Mouse (Mus musculus): ENCODE results near the gene St8sia1. TPM values are rescaled to one million over a fixed set of nuclear protein-coding genes. Genes with fewer than 3 reads are reported as not detected.

St8sia1 gene
- polyA plus RNA-seq, 1 experiment from 2014 or later: 0.07 TPM

GRCm38 (mm10) chr6:142962476-142962875, 1.8 kb downstream of the St8sia1 start:
- Histone ChIP-seq H3K36me3 (ENCODE audit: insufficient read depth) (no peaks in the 10 kb centered on the region), H3K4me1 (ENCODE audit: insufficient read depth) (no peaks in the 10 kb centered on the region), H3K27ac (ENCODE audit: low read depth) (no peak overlapping the region), H3K27me3 (ENCODE audit: insufficient read depth, low read length) (peaks cover 18% of the 10 kb centered on the region; the same call in 1 of the 2 replicates), H3K9me3 (ENCODE audit: low read depth, low read length) (no peaks in the 10 kb centered on the region), H3K9ac (no peak overlapping the region), H3K4me3 (ENCODE audit: low read depth, low read length) (no peak overlapping the region), H3K4me2 (no peak overlapping the region)
- TF ChIP-seq CTCF (IDR thresholded peaks at IDR 0.05; ENCODE audit: low read depth): no peak
- DNase-seq: no peak
- ATAC-seq (ENCODE audit: insufficient read depth): no peak
- WGBS: 72% methylated on average over 10 of the region's 10 CpGs

- ATAC-seq (ENCODE audit: insufficient read depth) (no peak), DNase-seq (no peak)
- Histone ChIP-seq H3K4me3 (ENCODE audit: low read depth, low read length) (no peak overlapping the region), H3K27ac (ENCODE audit: low read depth) (no peak overlapping the region), H3K36me3 (ENCODE audit: insufficient read depth) (no peaks in the 10 kb centered on the region), H3K9ac (no peak overlapping the region), H3K4me1 (ENCODE audit: insufficient read depth) (no peaks in the 10 kb centered on the region), H3K27me3 (ENCODE audit: insufficient read depth, low read length) (peaks cover 18% of the 10 kb centered on the region; the same call in 1 of the 2 replicates), H3K9me3 (ENCODE audit: low read depth, low read length) (no peaks in the 10 kb centered on the region), H3K4me2 (no peak overlapping the region)
- TF ChIP-seq CTCF (IDR thresholded peaks at IDR 0.05; ENCODE audit: low read depth): no peak
- WGBS: 70% methylated on average over 9 of the region's 9 CpGs
These were observed 2.4 kb downstream of the St8sia1 start for GRCm38 (mm10) chr6:142961721-142962455.

- H3K27me3 ChIP-seq (ENCODE audit: insufficient read depth, low read length): no peaks in the 10 kb centered on the region
- no peaks in the 10 kb centered on the region for H3K36me3 ChIP-seq (ENCODE audit: insufficient read depth)
- no peak overlapping the region for H3K4me2 ChIP-seq
- no peaks in the 10 kb centered on the region for H3K9me3 ChIP-seq (ENCODE audit: low read depth, low read length)
- H3K9ac ChIP-seq: no peak overlapping the region
- 86% methylated on average over 4 of the region's 4 CpGs for WGBS
- no peak for TF ChIP-seq CTCF (IDR thresholded peaks at IDR 0.05; ENCODE audit: low read depth)
- DNase-seq (no peak), ATAC-seq (ENCODE audit: insufficient read depth) (no peak)
- no peak overlapping the region for H3K27ac ChIP-seq (ENCODE audit: low read depth)
- H3K4me1 ChIP-seq (ENCODE audit: insufficient read depth): no peaks in the 10 kb centered on the region
- no peak overlapping the region for H3K4me3 ChIP-seq (ENCODE audit: low read depth, low read length)
These were observed 7.7 kb downstream of the St8sia1 start for GRCm38 (mm10) chr6:142956556-142956955.

GRCm38 (mm10) chr6:142955281-142955680, 9.0 kb downstream of the St8sia1 start:
- DNase-seq (no peak), ATAC-seq (ENCODE audit: insufficient read depth) (no peak)
- Histone ChIP-seq H3K36me3 (ENCODE audit: insufficient read depth) (no peaks in the 10 kb centered on the region), H3K4me3 (ENCODE audit: low read depth, low read length) (no peak overlapping the region), H3K27me3 (ENCODE audit: insufficient read depth, low read length) (no peaks in the 10 kb centered on the region), H3K4me1 (ENCODE audit: insufficient read depth) (no peaks in the 10 kb centered on the region), H3K9me3 (ENCODE audit: low read depth, low read length) (no peaks in the 10 kb centered on the region), H3K4me2 (no peak overlapping the region), H3K9ac (no peak overlapping the region), H3K27ac (ENCODE audit: low read depth) (no peak overlapping the region)
- no peak for TF ChIP-seq CTCF (IDR thresholded peaks at IDR 0.05; ENCODE audit: low read depth)
- 90% methylated on average over 3 of the region's 3 CpGs for WGBS

- Histone ChIP-seq H3K9ac (no peak overlapping the region), H3K4me1 (ENCODE audit: insufficient read depth) (no peaks in the 10 kb centered on the region), H3K27me3 (ENCODE audit: insufficient read depth, low read length) (no peaks in the 10 kb centered on the region), H3K4me2 (no peak overlapping the region), H3K27ac (ENCODE audit: low read depth) (no peak overlapping the region), H3K9me3 (ENCODE audit: low read depth, low read length) (no peaks in the 10 kb centered on the region), H3K4me3 (ENCODE audit: low read depth, low read length) (no peak overlapping the region), H3K36me3 (ENCODE audit: insufficient read depth) (no peaks in the 10 kb centered on the region)
- TF ChIP-seq CTCF (IDR thresholded peaks at IDR 0.05; ENCODE audit: low read depth): no peak
- ATAC-seq (ENCODE audit: insufficient read depth): no peak
- DNase-seq: no peak
These were observed 11.1 kb downstream of the St8sia1 start for GRCm38 (mm10) chr6:142953189-142953588.

GRCm38 (mm10) chr6:142952361-142952954, 11.8 kb downstream of the St8sia1 start:
- Histone ChIP-seq H3K9me3 (ENCODE audit: low read depth, low read length) (no peaks in the 10 kb centered on the region), H3K36me3 (ENCODE audit: insufficient read depth) (no peaks in the 10 kb centered on the region), H3K4me2 (no peak overlapping the region), H3K4me1 (ENCODE audit: insufficient read depth) (no peaks in the 10 kb centered on the region), H3K27ac (ENCODE audit: low read depth) (no peak overlapping the region), H3K9ac (no peak overlapping the region), H3K4me3 (ENCODE audit: low read depth, low read length) (no peak overlapping the region), H3K27me3 (ENCODE audit: insufficient read depth, low read length) (no peaks in the 10 kb centered on the region)
- WGBS: 79% methylated on average over 7 of the region's 7 CpGs
- ATAC-seq (ENCODE audit: insufficient read depth) (no peak), DNase-seq (no peak)
- TF ChIP-seq CTCF (IDR thresholded peaks at IDR 0.05; ENCODE audit: low read depth): no peak

- no peak overlapping the region for H3K4me3 ChIP-seq (ENCODE audit: low read depth, low read length)
- 76% methylated on average over 7 of the region's 7 CpGs for WGBS
- ATAC-seq (ENCODE audit: insufficient read depth) (no peak), DNase-seq (no peak)
- no peak overlapping the region for H3K4me2 ChIP-seq
- H3K9ac ChIP-seq: no peak overlapping the region
- no peaks in the 10 kb centered on the region for H3K36me3 ChIP-seq (ENCODE audit: insufficient read depth)
- H3K27me3 ChIP-seq (ENCODE audit: insufficient read depth, low read length): no peaks in the 10 kb centered on the region
- TF ChIP-seq CTCF (IDR thresholded peaks at IDR 0.05; ENCODE audit: low read depth): no peak
- H3K4me1 ChIP-seq (ENCODE audit: insufficient read depth): no peaks in the 10 kb centered on the region
- H3K27ac ChIP-seq (ENCODE audit: low read depth): no peak overlapping the region
- no peaks in the 10 kb centered on the region for H3K9me3 ChIP-seq (ENCODE audit: low read depth, low read length)
These were observed 12.5 kb downstream of the St8sia1 start for GRCm38 (mm10) chr6:142951564-142952308.

Measured in lung, embryonic 14.5 days (tissue).